Mouse (Mus musculus): Measurements from ENCODE around the gene Mcts2.
A peak's percentile ranks its signal among the peaks of the same experiment; 100 is the strongest.

- TF ChIP-seq POLR2A (IDR thresholded peaks at IDR 0.05; ENCODE audit: extremely low read depth, insufficient read depth, low read length) (no peak), CTCF (IDR thresholded peaks at IDR 0.05; ENCODE audit: extremely low read depth, insufficient read depth, low read length) (0 out of 2 replicates have a peak, but pooled peaks have one; percentile 24)
Observed at GRCm38 (mm10) chr2:152691564-152692217, 4.9 kb downstream of the Mcts2 start.

Data from cortical plate, adult 2 months (tissue).